Mouse (Mus musculus): Measurements from ENCODE around the gene Sumo3. TPM values are rescaled to one million over a fixed set of nuclear protein-coding genes. Genes with fewer than 3 reads are reported as not detected.

Sumo3 gene
- polyA plus RNA-seq, 1 experiment from 2014 or later = 348 TPM

- H3K4me1 ChIP-seq (replicated peaks; ENCODE audit: control insufficient read depth, insufficient read depth, low read length) = peaks cover 24% of the 10 kb centered on the region
- H3K9me3 ChIP-seq (ENCODE audit: control insufficient read depth, low read length) = no peaks in the 10 kb centered on the region
- H3K4me2 ChIP-seq (ENCODE audit: low read depth, low read length) = no peak overlapping the region
- peak; percentile 74 for ATAC-seq (ENCODE audit: low read depth)
- H3K36me3 ChIP-seq (ENCODE audit: control insufficient read depth, insufficient read depth, low read length) = peaks cover 4% of the 10 kb centered on the region
- no peak overlapping the region for H3K4me3 ChIP-seq (ENCODE audit: low read length)
- H3K27ac ChIP-seq (ENCODE audit: low read length) = no peak overlapping the region
- no peaks in the 10 kb centered on the region for H3K27me3 ChIP-seq (ENCODE audit: control insufficient read depth, insufficient read depth, low read depth, low read length)
- H3K9ac ChIP-seq (ENCODE audit: low read length) = no peak overlapping the region
- 36% methylated on average over 2 of the region's 2 CpGs for WGBS
Observed at GRCm38 (mm10) chr10:77627497-77627896, 21.6 kb downstream of the Sumo3 start.

GRCm38 (mm10) chr10:77629163-77629562 lies 23.3 kb downstream of the Sumo3 start:
- ATAC-seq (ENCODE audit: low read depth) = no peak
- Histone ChIP-seq H3K9me3 (ENCODE audit: control insufficient read depth, low read length) (no peaks in the 10 kb centered on the region), H3K4me3 (ENCODE audit: low read length) (no peak overlapping the region), H3K4me1 (replicated peaks; ENCODE audit: control insufficient read depth, insufficient read depth, low read length) (peaks cover 16% of the 10 kb centered on the region), H3K27me3 (ENCODE audit: control insufficient read depth, insufficient read depth, low read depth, low read length) (no peaks in the 10 kb centered on the region), H3K36me3 (ENCODE audit: control insufficient read depth, insufficient read depth, low read length) (peaks cover 4% of the 10 kb centered on the region), H3K9ac (ENCODE audit: low read length) (no peak overlapping the region), H3K27ac (ENCODE audit: low read length) (no peak overlapping the region), H3K4me2 (ENCODE audit: low read depth, low read length) (no peak overlapping the region)
- 78% methylated on average over 3 of the region's 3 CpGs for WGBS

- Histone ChIP-seq H3K4me3 (ENCODE audit: low read length) (no peak overlapping the region), H3K27me3 (ENCODE audit: control insufficient read depth, insufficient read depth, low read depth, low read length) (no peaks in the 10 kb centered on the region), H3K4me1 (replicated peaks; ENCODE audit: control insufficient read depth, insufficient read depth, low read length) (peaks cover 15% of the 10 kb centered on the region), H3K9me3 (ENCODE audit: control insufficient read depth, low read length) (no peaks in the 10 kb centered on the region), H3K4me2 (ENCODE audit: low read depth, low read length) (no peak overlapping the region), H3K27ac (ENCODE audit: low read length) (no peak overlapping the region), H3K36me3 (ENCODE audit: control insufficient read depth, insufficient read depth, low read length) (peaks cover 4% of the 10 kb centered on the region), H3K9ac (ENCODE audit: low read length) (no peak overlapping the region)
- 100% methylated on average over 1 of the region's 1 CpGs for WGBS
- no peak for ATAC-seq (ENCODE audit: low read depth)
Observed at GRCm38 (mm10) chr10:77629970-77630369, 24.1 kb downstream of the Sumo3 start.

GRCm38 (mm10) chr10:77634016-77634415 lies 28.1 kb downstream of the Sumo3 start:
- Histone ChIP-seq H3K27ac (ENCODE audit: low read length) (no peak overlapping the region), H3K4me2 (ENCODE audit: low read depth, low read length) (no peak overlapping the region), H3K4me1 (replicated peaks; ENCODE audit: control insufficient read depth, insufficient read depth, low read length) (peaks cover 16% of the 10 kb centered on the region), H3K9me3 (ENCODE audit: control insufficient read depth, low read length) (no peaks in the 10 kb centered on the region), H3K4me3 (ENCODE audit: low read length) (no peak overlapping the region), H3K36me3 (ENCODE audit: control insufficient read depth, insufficient read depth, low read length) (peaks cover 8% of the 10 kb centered on the region), H3K9ac (ENCODE audit: low read length) (no peak overlapping the region), H3K27me3 (ENCODE audit: control insufficient read depth, insufficient read depth, low read depth, low read length) (no peaks in the 10 kb centered on the region)
- 76% methylated on average over 6 of the region's 6 CpGs for WGBS
- ATAC-seq (ENCODE audit: low read depth) = no peak

- H3K9me3 ChIP-seq (ENCODE audit: control insufficient read depth, low read length) = no peaks in the 10 kb centered on the region
- H3K27me3 ChIP-seq (ENCODE audit: control insufficient read depth, insufficient read depth, low read depth, low read length) = no peaks in the 10 kb centered on the region
- peaks cover 17% of the 10 kb centered on the region for H3K4me1 ChIP-seq (replicated peaks; ENCODE audit: control insufficient read depth, insufficient read depth, low read length)
- no peak overlapping the region for H3K9ac ChIP-seq (ENCODE audit: low read length)
- WGBS = 26% methylated on average over 13 of the region's 13 CpGs
- H3K36me3 ChIP-seq (ENCODE audit: control insufficient read depth, insufficient read depth, low read length) = peaks cover 8% of the 10 kb centered on the region
- H3K4me2 ChIP-seq (ENCODE audit: low read depth, low read length) = no peak overlapping the region
- H3K27ac ChIP-seq (ENCODE audit: low read length) = 0 out of 2 replicates have a peak overlapping the region, but pooled peaks have one; percentile 36
- ATAC-seq (ENCODE audit: low read depth) = peak; percentile 84
- H3K4me3 ChIP-seq (ENCODE audit: low read length) = no peak overlapping the region
Observed at GRCm38 (mm10) chr10:77634452-77635231, 28.7 kb downstream of the Sumo3 start.

GRCm38 (mm10) chr10:77636234-77636922 lies 30.5 kb downstream of the Sumo3 start:
- ATAC-seq (ENCODE audit: low read depth) = no peak
- no peak overlapping the region for H3K4me2 ChIP-seq (ENCODE audit: low read depth, low read length)
- no peak overlapping the region for H3K27ac ChIP-seq (ENCODE audit: low read length)
- peaks cover 17% of the 10 kb centered on the region for H3K4me1 ChIP-seq (replicated peaks; ENCODE audit: control insufficient read depth, insufficient read depth, low read length)
- no peak overlapping the region for H3K4me3 ChIP-seq (ENCODE audit: low read length)
- H3K36me3 ChIP-seq (ENCODE audit: control insufficient read depth, insufficient read depth, low read length) = peaks cover 12% of the 10 kb centered on the region
- no peaks in the 10 kb centered on the region for H3K9me3 ChIP-seq (ENCODE audit: control insufficient read depth, low read length)
- WGBS = 85% methylated on average over 7 of the region's 7 CpGs
- no peaks in the 10 kb centered on the region for H3K27me3 ChIP-seq (ENCODE audit: control insufficient read depth, insufficient read depth, low read depth, low read length)
- no peak overlapping the region for H3K9ac ChIP-seq (ENCODE audit: low read length)

- ATAC-seq (ENCODE audit: low read depth) = no peak
- Histone ChIP-seq H3K27ac (ENCODE audit: low read length) (no peak overlapping the region), H3K9ac (ENCODE audit: low read length) (no peak overlapping the region), H3K4me2 (ENCODE audit: low read depth, low read length) (no peak overlapping the region), H3K4me1 (replicated peaks; ENCODE audit: control insufficient read depth, insufficient read depth, low read length) (peaks cover 14% of the 10 kb centered on the region), H3K27me3 (ENCODE audit: control insufficient read depth, insufficient read depth, low read depth, low read length) (no peaks in the 10 kb centered on the region), H3K9me3 (ENCODE audit: control insufficient read depth, low read length) (no peaks in the 10 kb centered on the region), H3K4me3 (ENCODE audit: low read length) (no peak overlapping the region), H3K36me3 (ENCODE audit: control insufficient read depth, insufficient read depth, low read length) (peaks cover 23% of the 10 kb centered on the region)
- 79% methylated on average over 6 of the region's 6 CpGs for WGBS
Observed at GRCm38 (mm10) chr10:77638956-77639355, 33.1 kb downstream of the Sumo3 start.

- Histone ChIP-seq H3K36me3 (ENCODE audit: control insufficient read depth, insufficient read depth, low read length) (peaks cover 36% of the 10 kb centered on the region), H3K9me3 (ENCODE audit: control insufficient read depth, low read length) (no peaks in the 10 kb centered on the region), H3K4me2 (ENCODE audit: low read depth, low read length) (no peak overlapping the region), H3K27me3 (ENCODE audit: control insufficient read depth, insufficient read depth, low read depth, low read length) (no peaks in the 10 kb centered on the region), H3K9ac (ENCODE audit: low read length) (no peak overlapping the region), H3K4me3 (ENCODE audit: low read length) (no peak overlapping the region), H3K4me1 (replicated peaks; ENCODE audit: control insufficient read depth, insufficient read depth, low read length) (0 out of 2 replicates have a peak, but pooled peaks cover 4% of the 10 kb centered on the region), H3K27ac (ENCODE audit: low read length) (no peak overlapping the region)
- WGBS = 62% methylated on average over 7 of the region's 7 CpGs
- ATAC-seq (ENCODE audit: low read depth) = no peak
Observed at GRCm38 (mm10) chr10:77643160-77643559, 37.3 kb downstream of the Sumo3 start.

- no peaks in the 10 kb centered on the region for H3K9me3 ChIP-seq (ENCODE audit: control insufficient read depth, low read length)
- no peak overlapping the region for H3K9ac ChIP-seq (ENCODE audit: low read length)
- H3K4me2 ChIP-seq (ENCODE audit: low read depth, low read length) = no peak overlapping the region
- no peak overlapping the region for H3K4me3 ChIP-seq (ENCODE audit: low read length)
- WGBS = 91% methylated on average over 5 of the region's 5 CpGs
- no peak for ATAC-seq (ENCODE audit: low read depth)
- H3K4me1 ChIP-seq (replicated peaks; ENCODE audit: control insufficient read depth, insufficient read depth, low read length) = no peaks in the 10 kb centered on the region
- no peak overlapping the region for H3K27ac ChIP-seq (ENCODE audit: low read length)
- peaks cover 34% of the 10 kb centered on the region for H3K36me3 ChIP-seq (ENCODE audit: control insufficient read depth, insufficient read depth, low read length)
- no peaks in the 10 kb centered on the region for H3K27me3 ChIP-seq (ENCODE audit: control insufficient read depth, insufficient read depth, low read depth, low read length)
Observed at GRCm38 (mm10) chr10:77645571-77645970, 39.7 kb downstream of the Sumo3 start.
